Mouse (Mus musculus) kidney, adult 18-20 months (tissue): ENCODE data around the gene Nanp.

Experiments
- DNase-seq: peaks from one replicate; pipeline ENCODE4 v3.0.0; 2021

The Nanp gene

DNA sequence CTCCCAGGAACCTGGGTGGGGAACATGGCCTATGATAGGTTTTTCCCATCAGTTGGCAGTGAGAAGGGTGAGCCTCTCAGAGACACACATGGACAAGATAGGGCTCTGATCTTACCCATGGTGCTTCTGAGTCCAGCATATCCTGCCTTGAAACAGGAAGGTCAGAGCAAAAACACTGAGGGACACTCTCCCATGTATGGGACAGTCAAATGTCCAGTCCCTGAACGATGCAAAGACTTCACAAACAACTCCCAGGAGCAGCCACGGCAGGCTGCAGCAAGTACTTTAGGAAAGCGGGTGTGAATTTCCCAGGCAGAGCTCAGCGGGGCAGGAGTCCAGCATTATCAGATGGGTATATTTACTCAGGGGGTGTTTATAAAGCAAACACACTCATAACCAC, 43.9 kb downstream of the Nanp start:
- no peak for DNase-seq

DNA sequence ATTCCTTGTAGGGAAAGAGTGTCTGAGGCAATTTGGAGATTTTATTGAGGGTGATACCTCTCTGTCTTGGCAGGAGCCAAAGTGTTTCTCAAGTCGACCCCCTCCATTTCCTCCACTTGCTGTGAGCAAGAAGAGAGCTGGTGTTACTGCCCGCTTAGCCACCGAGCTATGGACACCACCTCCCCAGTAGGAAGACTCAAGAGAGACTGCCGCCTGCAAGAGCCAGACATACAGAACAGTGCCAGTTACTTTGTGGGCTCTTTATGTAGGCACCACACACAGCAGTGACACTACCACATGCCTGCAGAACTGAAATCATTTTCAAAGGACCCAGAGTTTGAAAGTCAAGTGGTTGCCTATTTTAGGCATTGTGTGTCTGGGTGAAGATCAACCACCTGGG, 48.1 kb downstream of the Nanp start:
- no peak for DNase-seq

DNA sequence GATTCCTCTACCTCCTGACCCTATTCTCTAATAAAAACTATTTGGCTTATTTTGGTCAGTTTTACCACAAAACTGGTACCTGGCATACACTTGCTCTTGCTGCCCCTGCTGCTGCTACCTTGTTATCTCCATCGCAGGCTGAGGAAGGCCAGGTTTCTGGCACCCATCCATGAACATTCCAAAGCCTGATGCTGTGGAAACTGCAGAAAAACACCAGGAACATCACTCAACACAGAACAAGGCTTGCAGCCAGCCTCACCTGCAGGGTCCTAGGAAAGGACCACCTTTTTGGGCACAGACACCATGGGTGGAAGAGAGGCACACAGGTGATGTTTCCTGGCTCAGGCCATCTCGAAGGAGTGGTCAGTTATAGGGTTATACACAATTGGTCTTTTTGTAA, 48.7 kb downstream of the Nanp start:
- no peak for DNase-seq

DNA sequence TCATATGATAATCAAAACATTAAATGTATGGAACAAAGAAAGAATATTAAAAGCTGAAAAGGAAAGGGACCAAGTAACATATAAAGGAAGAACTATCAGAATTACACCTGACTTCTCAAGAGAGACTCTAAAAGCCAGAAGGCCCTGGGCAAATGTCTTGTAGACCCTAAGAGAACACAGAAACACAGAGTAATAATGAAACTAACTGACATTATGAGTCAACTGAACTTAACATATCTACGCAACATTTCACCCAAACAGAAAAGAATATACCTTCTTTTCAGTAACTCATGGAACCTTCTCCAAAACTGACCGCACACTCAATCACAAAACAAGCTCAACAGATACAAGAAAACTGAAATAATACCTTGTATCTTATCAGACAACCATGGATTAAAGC, 53.8 kb downstream of the Nanp start:
- DNase-seq: no peak

DNA sequence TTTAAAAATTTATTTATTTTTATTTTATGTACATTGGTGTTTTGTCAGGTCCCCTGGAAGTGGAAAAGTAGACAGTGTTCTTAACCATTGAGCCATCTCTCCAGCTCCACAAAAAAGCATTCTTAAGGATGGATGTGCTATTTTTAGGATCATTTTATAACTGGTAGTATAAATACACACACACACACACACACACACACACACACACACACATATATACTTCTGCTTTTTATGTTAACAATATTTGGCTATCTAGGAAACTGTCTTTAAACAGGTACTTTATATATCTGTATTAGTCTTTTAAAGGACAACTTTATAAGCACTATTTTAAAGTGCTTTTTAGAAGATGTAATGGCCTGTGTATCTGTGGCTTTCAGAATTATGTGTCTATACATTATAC, 57.1 kb downstream of the Nanp start:
- no peak for DNase-seq

DNA sequence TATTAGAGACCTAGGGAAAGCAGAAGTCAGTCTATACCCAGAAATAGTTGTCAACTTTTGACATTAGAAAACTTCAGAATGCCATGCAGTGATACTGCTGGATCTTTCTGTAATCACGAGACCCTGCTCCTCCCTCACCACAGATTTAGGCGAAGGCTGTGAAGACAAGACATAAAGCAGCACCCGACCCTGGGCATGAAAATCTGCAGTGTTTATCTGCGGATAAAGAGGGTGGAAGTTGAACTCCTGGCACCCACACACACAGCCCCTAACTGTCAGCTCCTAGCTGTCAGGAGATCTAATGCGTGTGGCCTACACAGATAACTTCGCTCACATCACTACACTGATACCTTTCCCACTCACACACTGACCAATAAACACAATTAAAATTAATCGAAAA, 57.7 kb downstream of the Nanp start:
- DNase-seq: no peak

DNA sequence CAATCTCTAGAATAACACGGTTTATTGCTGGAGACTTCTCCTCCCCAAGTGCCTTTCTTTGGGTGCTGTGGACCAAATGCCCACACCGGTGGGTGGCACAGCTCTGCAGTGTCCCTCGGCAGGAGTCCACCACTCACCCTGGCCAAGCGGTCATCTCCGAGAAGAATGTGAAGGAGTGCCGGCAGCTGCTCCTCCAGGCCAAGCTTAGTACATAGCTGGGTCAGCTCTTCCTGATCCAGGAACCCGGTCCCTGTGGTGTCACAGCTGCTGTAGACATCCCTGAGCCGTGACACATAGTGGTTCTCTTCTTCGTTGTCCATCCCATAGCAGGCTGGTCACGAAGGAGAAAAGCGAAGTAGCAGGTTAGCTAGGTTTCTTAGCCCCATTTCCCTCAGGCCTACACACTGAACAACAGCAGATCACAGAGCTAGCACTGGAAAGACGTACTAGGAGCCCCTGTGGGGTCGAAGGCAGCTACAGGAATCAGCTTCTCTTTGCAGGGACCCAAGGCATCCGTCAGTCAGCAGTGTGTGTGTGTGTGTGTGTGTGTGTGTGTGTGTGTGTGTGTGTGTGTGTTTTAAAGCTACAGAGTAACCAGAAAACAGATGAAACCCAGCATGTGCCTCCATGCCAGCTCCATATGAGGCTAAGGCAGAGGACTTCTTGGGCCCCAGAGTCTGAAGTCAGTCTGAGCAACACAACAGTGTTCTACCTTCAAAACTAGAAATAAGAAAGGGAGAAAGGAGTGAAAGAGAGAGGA, 59.2 kb downstream of the Nanp start:
- DNase-seq: no peak
